Mouse (Mus musculus): ENCODE measurements around the gene Ankrd63. TPM values are rescaled to one million over a fixed set of nuclear protein-coding genes. Genes with fewer than 3 reads are reported as not detected.

Ankrd63 gene
- total RNA-seq (2023): under 1 TPM; 0.09 to 0.26 TPM

GRCm38 (mm10) chr2:118703913-118704730, at the start of gene Ankrd63:
Ankrd63 (minus strand) TSS chr2:118703963.

GRCm38 (mm10) chr2:118745232-118745884, 41.6 kb upstream of the Ankrd63 start, which contains the start of gene Inafm2:
Inafm2 (plus strand) TSS chr2:118745758.

GRCm38 (mm10) chr2:118728337-118728736, 24.6 kb upstream of the Ankrd63 start, which contains the start of gene Plcb2:
Plcb2 (minus strand) TSS chr2:118728438.

GRCm38 (mm10) chr2:118662902-118663803, 40.6 kb downstream of the Ankrd63 start, which contains the start of gene Pak6:
Pak6 (plus strand) TSS chr2:118663303.

Other genes with a start within 250 kb of the Ankrd63 start
- gene Srp14, start 224.3 kb downstream of the Ankrd63 start, total RNA-seq (2023): 100 to 1,000 TPM in 1 of 2 experiments, 10 to 100 TPM in 1; 96.6 to 101 TPM
- gene Bmf, start 154.3 kb downstream of the Ankrd63 start, total RNA-seq (2023): 10 to 100 TPM; 52.0 to 57.8 TPM
- 1 to 10 TPM; 7.3 to 8.0 TPM for gene Bub1b, start 105.8 kb downstream of the Ankrd63 start, total RNA-seq (2023)
- gene Pak6, start 40.7 kb downstream of the Ankrd63 start, total RNA-seq (2023): not detected
- gene Plcb2, start 24.5 kb upstream of the Ankrd63 start, total RNA-seq (2023): 10 to 100 TPM; 73.3 to 84.3 TPM
- 10 to 100 TPM; 21.7 to 21.9 TPM for gene Inafm2, start 41.8 kb upstream of the Ankrd63 start, total RNA-seq (2023)
- under 1 TPM; 0.52 to 0.81 TPM for gene Ccdc9b, start 58.7 kb upstream of the Ankrd63 start, total RNA-seq (2023)
- gene Phgr1, start 68.8 kb upstream of the Ankrd63 start, total RNA-seq (2023): not detected
- not detected for gene Disp2, start 75.8 kb upstream of the Ankrd63 start, total RNA-seq (2023)
- 1 to 10 TPM; 5.0 to 7.1 TPM for gene Knstrn, start 110.0 kb upstream of the Ankrd63 start, total RNA-seq (2023)
- 10 to 100 TPM; 30.6 to 44.1 TPM for gene Ivd, start 158.0 kb upstream of the Ankrd63 start, total RNA-seq (2023)
- gene Bahd1, start 196.4 kb upstream of the Ankrd63 start, total RNA-seq (2023): 10 to 100 TPM; 20.4 to 22.3 TPM
- gene Chst14, start 222.5 kb upstream of the Ankrd63 start, total RNA-seq (2023): 1 to 10 TPM; 7.0 to 8.8 TPM